Mouse (Mus musculus) liver, embryonic 14.5 days (tissue): ENCODE results near the gene Krtap2-4. TPM values are rescaled to one million over a fixed set of nuclear protein-coding genes. Genes with fewer than 3 reads are reported as not detected.

Experiments
- ATAC-seq: fragments of 200-750 bp; cut with Nextera tagmentation; 2 replicates; pipeline ENCODE4 v1.8.0; 2017; ENCODE audit warnings: moderate number of reproducible peaks, mild to moderate bottlenecking, moderate library complexity; ENCODE audit not compliant: insufficient read depth
- DNase-seq, 3 experiments: peaks; one replicate each; pipeline ENCODE4 v3.0.0-alpha.2; 2012 to 2013; ENCODE audit warnings: low read depth in 3 of 3, low spot score in 3 of 3
- H3K27ac ChIP-seq: fragments of 300-500 bp; sonication (generic); 2 replicates; pipeline ENCODE4 v1.5.1; 2014; ENCODE audit warnings: moderate library complexity, mild to moderate bottlenecking, control low read depth, inconsistent platforms
- H3K27me3 ChIP-seq: fragments of 300-500 bp; sonication (generic); 2 replicates; pipeline ENCODE4 v1.6.1; 2014; ENCODE audit warnings: mild to moderate bottlenecking, low read length, moderate library complexity; ENCODE audit not compliant: control insufficient read depth, insufficient read depth
- H3K36me3 ChIP-seq: fragments of 300-500 bp; sonication (generic); replicated peaks from 2 replicates; pipeline ENCODE4 v1.6.1; 2014; ENCODE audit warnings: low read depth; ENCODE audit not compliant: control insufficient read depth, insufficient read depth
- H3K4me1 ChIP-seq, 2 experiments: fragments of 200-500 bp in 1 of 2; fragments of 300-500 bp in 1 of 2; sonication (generic) in 1 of 2; replicated peaks; 2 replicates each; pipeline ENCODE4 v1.6.1; 2012 to 2014; ENCODE audit warnings: antibody characterized with exemption in 1 of 2, inconsistent platforms in 1 of 2, low read length in 1 of 2; ENCODE audit not compliant: control insufficient read depth in 2 of 2, insufficient read depth in 2 of 2
- H3K4me2 ChIP-seq: fragments of 300-500 bp; sonication (generic); 2 replicates; pipeline ENCODE4 v1.6.1; 2014; ENCODE audit warnings: low read depth, mild to moderate bottlenecking, control low read depth, moderate library complexity
- H3K4me3 ChIP-seq, 2 experiments: fragments of 200-500 bp in 1 of 2; fragments of 300-500 bp in 1 of 2; sonication (generic) in 1 of 2; 2 replicates each; pipeline ENCODE4 v1.5.1; 2012 to 2014; ENCODE audit warnings: low read depth in 2 of 2, low read length in 2 of 2, mild to moderate bottlenecking in 2 of 2, control low read depth in 1 of 2, inconsistent platforms in 1 of 2, moderate library complexity in 1 of 2; ENCODE audit not compliant: insufficient read depth in 1 of 2
- H3K9ac ChIP-seq: fragments of 300-500 bp; sonication (generic); replicated peaks from 2 replicates; pipeline ENCODE4 v1.6.1; 2014; ENCODE audit warnings: mild to moderate bottlenecking, control low read depth, moderate library complexity
- H3K9me3 ChIP-seq: fragments of 300-500 bp; sonication (generic); 2 replicates; pipeline ENCODE4 v1.6.1; 2016; ENCODE audit warnings: low read length, mixed read lengths; ENCODE audit not compliant: control insufficient read depth
- CTCF ChIP-seq: IDR thresholded peaks from 2 replicates; pipeline ENCODE4 v1.5.1; 2016; ENCODE audit warnings: antibody characterized with exemption, low read depth, control low read depth
- EP300 ChIP-seq: IDR thresholded peaks from 2 replicates; pipeline ENCODE4 v1.6.1; 2016; ENCODE audit warnings: antibody characterized with exemption, low read depth
- WGBS: fragments of 180-500 bp; shearing (Covaris S2); extraction: QIAGEN DNeasy Blood & Tissue Kit; methylation state at CpG from one replicate; pipeline ENCODE4 v1.1.7; 2014; ENCODE audit not compliant: insufficient replicate concordance; 5-methylcytosine and 5-hydroxymethylcytosine counted together
- polyA plus RNA-seq, 2 experiments: library from polyadenylated mRNA; depleted of rRNA in 1 of 2; stranded (reverse) in 1 of 2; unstranded in 1 of 2; fragments of >200 nt; fragmentation: Nextera tagmentation in 1 of 2; extraction: Ambion mirVana in 1 of 2; gene quantifications; 2 replicates each; pipeline versions ENCODE4 v1.2.1 to v1.2.3; 2012 to 2014

Gene Krtap2-4
- polyA plus RNA-seq, 2 experiments, result not detected

GRCm38 (mm10) chr11:99585096-99585495 is 29.6 kb downstream of the Krtap2-4 start:
- 77% methylated on average over 7 of the region's 7 CpGs for WGBS
- Histone ChIP-seq H3K4me2 (no peak overlapping the region), H3K9me3 (no peaks in the 10 kb centered on the region), H3K4me3 (no peak overlapping the region), H3K36me3 (no peaks in the 10 kb centered on the region), H3K27ac (no peak overlapping the region), H3K27me3 (no peaks in the 10 kb centered on the region), H3K9ac (no peak overlapping the region), H3K4me1 (no peaks in the 10 kb centered on the region)
- no peak for TF ChIP-seq CTCF
- no peak for TF ChIP-seq EP300
- DNase-seq, result no peak
- ATAC-seq, result no peak

GRCm38 (mm10) chr11:99583245-99583704 is 31.4 kb downstream of the Krtap2-4 start, which contains the start of gene Krtap1-4:
Krtap1-4 (minus strand) TSS chr11:99583654.
- DNase-seq, result no peak
- no peak within 1 kb of the TSS for H3K4me3 ChIP-seq
- H3K27me3 ChIP-seq, result no peaks in the 10 kb centered on the region
- no peak for ATAC-seq
- H3K36me3 ChIP-seq, result no peaks in the 10 kb centered on the region
- H3K4me2 ChIP-seq, result no peak within 1 kb of the TSS
- TF ChIP-seq EP300 (no peak), CTCF (no peak)
- H3K27ac ChIP-seq, result no peak within 1 kb of the TSS
- no peaks in the 10 kb centered on the region for H3K9me3 ChIP-seq
- no peaks in the 10 kb centered on the region for H3K4me1 ChIP-seq
- H3K9ac ChIP-seq, result no peak within 1 kb of the TSS
- WGBS, result 64% methylated on average over 5 of the region's 5 CpGs

- ATAC-seq (no peak), DNase-seq (no peak)
- Histone ChIP-seq H3K4me1 (no peaks in the 10 kb centered on the region), H3K9me3 (no peaks in the 10 kb centered on the region), H3K4me3 (no peak overlapping the region), H3K27me3 (no peaks in the 10 kb centered on the region), H3K9ac (no peak overlapping the region), H3K27ac (no peak overlapping the region), H3K4me2 (no peak overlapping the region), H3K36me3 (no peaks in the 10 kb centered on the region)
- 64% methylated on average over 6 of the region's 6 CpGs for WGBS
- TF ChIP-seq EP300, result no peak
- no peak for TF ChIP-seq CTCF
These were observed 33.1 kb downstream of the Krtap2-4 start for GRCm38 (mm10) chr11:99581564-99581963.

DNA sequence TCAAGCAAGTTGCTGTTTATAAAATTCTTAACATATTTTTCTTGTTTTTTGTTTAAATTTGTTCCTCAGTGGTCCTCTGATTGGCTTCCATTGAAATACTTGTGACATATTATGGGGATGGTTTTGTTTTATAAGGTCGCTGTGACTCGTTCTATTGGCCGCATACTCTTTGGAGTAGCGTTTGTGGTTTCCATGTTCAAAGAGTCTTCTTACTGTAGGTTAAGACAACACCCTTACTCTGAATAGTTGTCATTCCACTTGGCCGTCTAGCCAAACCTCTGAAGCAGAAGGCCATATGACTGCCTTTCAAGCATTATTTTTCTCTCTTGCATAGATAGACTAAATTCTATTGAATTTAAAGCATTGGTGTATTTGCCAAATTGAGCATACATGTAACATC is 33.6 kb downstream of the Krtap2-4 start:
- no peaks in the 10 kb centered on the region for H3K36me3 ChIP-seq
- H3K4me2 ChIP-seq, result no peak overlapping the region
- H3K27me3 ChIP-seq, result no peaks in the 10 kb centered on the region
- H3K4me1 ChIP-seq, result no peaks in the 10 kb centered on the region
- WGBS, result 74% methylated on average over 5 of the region's 5 CpGs
- H3K9me3 ChIP-seq, result no peaks in the 10 kb centered on the region
- H3K27ac ChIP-seq, result no peak overlapping the region
- TF ChIP-seq CTCF, result no peak
- TF ChIP-seq EP300, result no peak
- ATAC-seq, result no peak
- H3K4me3 ChIP-seq, result no peak overlapping the region
- no peak overlapping the region for H3K9ac ChIP-seq
- DNase-seq, result no peak

DNA sequence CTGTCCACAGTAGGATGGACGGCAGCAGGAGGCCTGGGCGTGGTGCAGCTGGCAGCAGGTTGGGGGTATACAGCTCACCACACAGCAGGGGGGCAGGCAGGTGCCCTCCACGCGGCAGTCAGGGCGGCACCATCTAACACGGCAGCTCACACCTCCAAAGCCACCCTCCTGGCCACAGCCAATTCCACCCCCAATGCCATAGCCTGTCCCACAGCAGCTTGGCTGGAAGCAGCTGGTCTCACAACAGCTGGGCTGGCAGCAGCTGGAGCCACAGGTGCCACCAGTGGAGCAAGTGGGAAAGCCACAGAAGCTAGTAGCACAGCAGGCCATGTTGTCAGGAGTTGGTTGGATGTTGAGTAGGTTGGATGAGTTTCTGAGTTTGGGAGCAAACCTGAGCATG is 34.0 kb downstream of the Krtap2-4 start, which contains the start of gene Krtap1-5:
TSS of gene Krtap1-5 (minus strand) at position 381 of the 400 bp plus-strand sequence.
- no peak for DNase-seq
- H3K27ac ChIP-seq, result no peak within 1 kb of the TSS

More for the DNA sequence above, 34.0 kb downstream of the Krtap2-4 start, which contains the start of gene Krtap1-5:
- no peaks in the 10 kb centered on the region for H3K36me3 ChIP-seq
- H3K9ac ChIP-seq, result no peak within 1 kb of the TSS
- 65% methylated on average over 6 of the region's 6 CpGs for WGBS
- H3K4me2 ChIP-seq, result no peak within 1 kb of the TSS
- H3K4me1 ChIP-seq, result no peaks in the 10 kb centered on the region
- no peak within 1 kb of the TSS for H3K4me3 ChIP-seq
- no peaks in the 10 kb centered on the region for H3K27me3 ChIP-seq
- H3K9me3 ChIP-seq, result no peaks in the 10 kb centered on the region
- ATAC-seq, result no peak
- no peak for TF ChIP-seq EP300
